Mouse (Mus musculus): ENCODE data around the gene Cux2.
A peak's percentile ranks its signal among the peaks of the same experiment; 100 is the strongest.
"Not testable (repeated sequence)": the region's sequence is repeated elsewhere in the genome, so short reads cannot be mapped to it uniquely, and the experiment has no call there.

Cux2 gene

GRCm38 (mm10) chr5:121871515-121872030 lies 178.3 kb downstream of the Cux2 start:
- ATAC-seq (ENCODE audit: low TSS enrichment) = no peak

DNA sequence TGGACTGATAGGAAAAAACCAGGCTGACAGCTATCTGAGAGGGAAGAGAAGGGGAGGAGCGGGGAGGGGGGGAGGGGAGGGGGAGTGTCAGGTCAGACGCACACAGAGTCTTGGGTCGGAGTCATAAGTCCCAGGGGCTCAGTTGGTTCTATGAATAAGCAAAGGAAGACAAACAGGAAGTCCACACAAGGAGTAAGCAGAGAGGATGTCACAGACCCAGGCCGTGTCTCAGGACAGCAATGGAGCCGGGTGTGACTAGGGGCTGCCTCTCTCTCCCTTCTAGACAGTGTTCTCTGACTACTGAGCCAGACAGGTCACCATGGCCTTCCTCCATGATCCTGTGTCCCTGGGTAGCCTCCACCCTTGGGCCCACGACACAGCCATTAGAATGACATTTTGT lies 179.1 kb downstream of the Cux2 start:
- ATAC-seq (ENCODE audit: low TSS enrichment) = no peak

DNA sequence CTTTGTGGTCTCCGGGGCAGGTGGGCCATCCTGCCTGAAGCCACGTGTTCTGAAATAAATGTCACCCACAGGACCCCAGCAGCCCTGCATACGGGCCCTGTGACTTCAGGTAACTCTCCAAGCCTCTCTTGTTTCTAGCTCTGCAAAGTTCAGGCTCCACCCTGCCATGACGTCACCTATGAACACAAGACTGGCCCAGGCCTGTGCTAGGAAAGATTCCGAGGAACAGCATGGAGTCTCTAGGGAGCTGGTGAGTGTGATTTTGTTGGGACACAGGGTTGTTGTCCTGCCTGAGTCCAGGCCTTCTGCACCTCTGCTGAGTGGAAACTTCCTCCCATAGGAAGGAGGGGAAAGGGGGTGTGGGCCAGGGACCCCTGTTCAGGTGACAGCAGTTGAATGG lies 181.9 kb downstream of the Cux2 start:
- no peak for ATAC-seq (ENCODE audit: low TSS enrichment)

- no peak for ATAC-seq (ENCODE audit: low TSS enrichment)
Observed at GRCm38 (mm10) chr5:121864330-121864729, 185.6 kb downstream of the Cux2 start.

DNA sequence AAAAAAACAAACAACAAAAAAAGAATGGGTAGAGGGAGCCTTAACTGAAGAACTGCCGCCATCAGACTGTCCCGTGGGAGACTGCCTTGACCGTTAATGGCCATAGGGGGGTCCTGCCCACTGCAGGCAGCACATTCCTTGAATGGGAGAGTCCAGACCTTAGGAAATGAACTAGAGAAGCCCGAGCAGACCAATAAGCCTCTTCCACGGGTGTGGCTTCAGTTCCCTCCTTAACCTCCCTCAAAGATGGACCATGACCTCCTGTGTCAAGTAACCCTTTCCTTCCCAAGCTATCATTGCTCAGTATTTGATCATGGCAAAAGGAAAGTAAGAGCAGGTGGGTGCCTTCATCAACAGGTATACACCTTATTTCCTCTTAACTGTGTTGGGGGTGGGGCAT lies 187.9 kb downstream of the Cux2 start:
- ATAC-seq (ENCODE audit: low TSS enrichment) = no peak

- ATAC-seq (ENCODE audit: low TSS enrichment) = no peak
Observed at GRCm38 (mm10) chr5:121858427-121858826, 191.5 kb downstream of the Cux2 start.

GRCm38 (mm10) chr5:121856740-121857139 lies 193.2 kb downstream of the Cux2 start:
- ATAC-seq (ENCODE audit: low TSS enrichment) = no peak

DNA sequence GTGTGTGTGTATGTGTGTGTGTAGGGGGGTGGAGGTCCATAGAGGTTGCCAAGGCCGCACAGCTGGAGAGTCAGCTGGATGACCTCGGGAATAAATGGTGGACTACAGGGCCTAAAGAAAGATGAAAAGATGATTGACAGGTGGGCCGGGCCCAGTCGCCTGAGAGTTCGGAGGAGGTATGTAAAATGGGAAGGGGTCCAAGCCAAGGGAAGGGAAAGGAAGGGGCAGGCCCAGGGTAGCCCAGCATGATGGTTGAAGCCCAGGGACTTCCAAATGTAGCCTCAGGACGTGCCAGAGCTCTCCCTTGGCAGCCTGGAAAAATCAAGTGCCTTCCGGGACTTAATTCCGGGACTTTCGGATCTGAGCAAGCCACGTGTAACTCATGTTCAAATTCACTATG lies 195.1 kb downstream of the Cux2 start:
- no peak for ATAC-seq (ENCODE audit: low TSS enrichment)

GRCm38 (mm10) chr5:121853368-121854051 lies 196.4 kb downstream of the Cux2 start:
- no peak for ATAC-seq (ENCODE audit: low TSS enrichment)

DNA sequence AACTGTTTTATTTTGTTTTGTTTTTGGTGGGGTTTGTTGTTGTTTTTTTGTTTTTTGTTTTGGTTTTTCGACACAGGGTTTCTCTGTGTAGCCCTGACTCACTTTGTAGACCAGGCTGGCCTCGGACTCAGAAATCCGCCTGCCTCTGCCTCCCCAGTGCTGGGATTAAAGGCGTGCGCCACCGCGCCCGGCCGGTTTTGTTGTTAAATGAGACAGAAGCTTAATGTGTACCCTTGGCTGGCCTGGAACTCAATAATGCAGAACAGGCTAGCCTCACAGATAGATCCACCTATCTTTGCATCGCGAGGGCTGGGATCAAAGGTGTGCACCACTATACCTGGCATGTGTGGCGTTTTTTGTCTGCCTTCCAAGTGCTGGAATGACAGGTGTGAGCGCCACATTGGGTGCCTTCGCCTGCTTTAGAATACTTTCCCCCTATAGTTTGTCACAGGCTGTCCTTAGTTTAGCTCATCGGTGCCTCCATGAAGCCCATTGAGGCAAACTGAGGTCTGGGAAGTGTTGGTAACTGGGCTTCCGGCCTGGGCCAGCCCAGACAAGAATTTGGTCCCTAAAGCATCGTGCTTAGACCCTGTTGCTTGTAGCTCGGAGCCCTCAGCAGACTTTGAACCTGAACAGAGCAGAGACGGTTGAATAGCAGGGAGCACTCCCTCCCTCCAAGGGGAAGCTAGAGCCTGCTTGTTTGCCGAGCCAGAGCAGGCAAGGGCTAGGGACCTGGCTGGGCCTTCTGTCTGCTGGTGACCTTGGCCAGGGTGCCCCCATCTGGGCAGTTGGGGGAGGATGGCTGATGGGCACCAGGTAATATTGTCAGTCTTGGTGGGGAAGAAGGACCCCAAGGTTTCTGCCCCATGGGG lies 200.2 kb downstream of the Cux2 start:
- ATAC-seq (ENCODE audit: low TSS enrichment) = no peak

DNA sequence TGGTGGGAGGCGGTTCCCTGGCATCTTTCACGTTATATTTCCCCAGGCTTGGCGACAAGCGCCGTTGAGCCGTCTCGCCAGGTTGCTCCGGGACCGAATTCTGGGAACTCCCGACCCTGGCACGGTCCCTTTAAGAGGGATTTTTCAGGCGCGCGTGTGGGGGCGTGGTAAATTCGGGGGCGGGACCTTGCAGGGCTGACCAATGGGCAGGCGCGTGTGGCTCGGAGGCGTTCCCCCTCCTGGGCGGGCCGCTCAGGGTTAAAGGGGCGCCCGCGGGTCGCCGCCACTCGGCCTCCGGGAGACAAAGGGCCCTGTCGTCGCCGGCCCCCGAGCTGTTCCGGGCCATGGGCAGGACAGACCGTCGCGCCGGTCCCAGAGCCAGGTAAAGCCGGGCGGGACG lies 201.2 kb downstream of the Cux2 start, which contains the start of gene Pheta1:
Pheta1 (plus strand) TSS at position 242 of the 400 bp plus-strand sequence.
- peak; percentile 76 for ATAC-seq (ENCODE audit: low TSS enrichment)

DNA sequence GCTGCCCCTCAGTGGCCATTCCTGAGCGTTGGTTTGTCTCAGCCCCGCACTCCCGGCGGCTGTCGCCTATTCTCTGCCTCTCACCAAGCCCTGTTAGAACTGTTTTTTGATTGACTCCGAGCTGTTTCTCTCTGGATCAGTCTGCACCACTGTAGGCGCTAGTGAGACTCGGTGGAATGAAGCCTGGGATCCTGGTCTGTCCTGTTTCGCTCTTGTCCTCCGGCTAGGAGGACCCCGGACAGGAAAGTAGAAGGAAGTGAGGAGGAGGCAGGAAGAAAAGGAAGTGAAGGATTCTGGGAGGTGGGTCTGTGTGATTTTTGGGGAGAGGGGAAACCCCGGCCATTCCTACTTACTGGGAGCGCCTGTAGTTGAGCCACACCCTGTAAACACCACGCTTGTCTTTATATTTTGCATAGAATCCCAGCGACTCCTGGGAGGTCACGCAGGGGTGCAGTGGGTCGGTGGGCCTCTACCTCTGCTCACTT lies 201.8 kb downstream of the Cux2 start:
- ATAC-seq (ENCODE audit: low TSS enrichment) = peak; percentile 71

GRCm38 (mm10) chr5:121847269-121847668 lies 202.6 kb downstream of the Cux2 start:
- not testable (repeated sequence) for ATAC-seq (ENCODE audit: low TSS enrichment)

DNA sequence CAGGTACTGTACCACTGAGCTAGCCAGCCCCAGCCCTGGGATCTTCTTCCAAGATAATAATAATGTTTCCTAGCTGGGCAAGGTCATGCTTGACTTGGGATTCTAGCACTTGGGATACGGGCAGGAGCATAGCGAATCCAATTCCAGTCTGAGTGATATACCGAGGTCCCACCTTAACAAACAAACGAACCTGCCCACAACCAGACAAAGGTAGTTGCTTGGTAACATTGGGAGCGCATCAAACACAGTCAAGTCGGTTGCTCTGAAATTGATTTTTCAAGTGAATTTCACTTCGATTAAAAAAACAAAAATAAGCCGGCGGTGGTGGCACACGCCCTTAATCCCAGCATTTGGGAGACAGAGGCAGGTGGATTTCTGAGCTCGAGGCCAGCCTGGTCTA lies 203.6 kb downstream of the Cux2 start:
- ATAC-seq (ENCODE audit: low TSS enrichment) = no peak

- no peak for ATAC-seq (ENCODE audit: low TSS enrichment)
Observed at GRCm38 (mm10) chr5:121845361-121845760, 204.5 kb downstream of the Cux2 start.

DNA sequence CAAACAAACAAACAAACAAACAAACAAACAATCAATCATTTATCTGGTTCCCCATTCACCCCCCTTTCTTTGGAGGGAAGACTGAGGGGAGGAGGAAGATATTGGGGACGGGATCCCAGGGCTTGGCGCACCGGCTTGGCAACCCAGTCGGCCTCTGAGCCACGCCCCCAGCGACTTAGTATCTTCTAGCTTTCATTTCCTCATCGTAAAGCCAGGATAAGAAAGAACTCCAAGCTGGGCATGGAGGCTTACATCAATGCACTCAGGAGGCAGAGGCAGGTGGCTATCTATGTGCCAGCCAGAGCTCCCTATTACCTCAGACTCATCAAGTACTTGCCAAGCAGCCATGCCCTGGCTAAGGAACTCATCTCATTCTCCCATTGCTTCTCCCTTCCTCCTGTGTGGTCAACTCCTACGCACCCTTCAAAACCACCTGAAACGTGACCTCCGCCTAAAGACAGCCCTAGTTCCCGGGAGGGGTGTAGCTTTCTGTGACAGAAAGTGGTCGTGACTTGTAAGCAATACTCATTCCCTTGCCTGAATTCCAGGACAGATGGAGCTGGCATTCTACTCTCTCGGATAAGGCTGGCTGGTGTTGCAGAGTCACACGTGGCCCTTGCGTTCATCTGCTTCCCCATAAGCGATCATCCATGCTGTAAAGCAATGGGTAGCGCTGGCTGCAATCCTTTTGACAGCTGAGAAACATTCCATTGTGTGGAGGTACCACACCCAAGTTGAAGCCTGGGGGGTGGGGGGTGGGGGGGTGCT lies 206.6 kb downstream of the Cux2 start:
- ATAC-seq (ENCODE audit: low TSS enrichment) = 0 out of 2 replicates have a peak, but pooled peaks have one; percentile 11

DNA sequence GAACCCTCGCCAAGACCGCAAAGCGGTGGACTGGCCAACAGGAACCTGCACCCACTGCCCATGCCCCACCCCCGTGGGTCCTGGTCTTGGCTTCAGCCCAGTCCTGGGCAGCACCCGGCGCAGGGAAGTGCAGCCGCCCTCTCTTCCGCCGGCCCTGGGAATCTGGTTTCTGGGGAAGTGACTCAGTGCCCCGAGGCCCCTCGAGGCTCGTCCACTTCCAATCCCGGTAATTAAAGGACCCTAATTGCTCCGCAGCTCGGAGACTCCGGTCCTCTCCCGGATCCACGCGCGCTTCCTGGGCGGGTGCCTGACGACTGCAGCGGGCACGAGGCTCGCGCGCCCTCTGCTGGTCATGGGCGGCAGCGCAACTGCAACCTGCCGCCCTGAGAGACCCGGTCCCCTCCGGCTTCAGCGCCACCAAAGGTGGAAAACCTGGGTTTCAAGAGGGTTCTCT lies 207.2 kb downstream of the Cux2 start:
- ATAC-seq (ENCODE audit: low TSS enrichment) = peak; percentile 45

DNA sequence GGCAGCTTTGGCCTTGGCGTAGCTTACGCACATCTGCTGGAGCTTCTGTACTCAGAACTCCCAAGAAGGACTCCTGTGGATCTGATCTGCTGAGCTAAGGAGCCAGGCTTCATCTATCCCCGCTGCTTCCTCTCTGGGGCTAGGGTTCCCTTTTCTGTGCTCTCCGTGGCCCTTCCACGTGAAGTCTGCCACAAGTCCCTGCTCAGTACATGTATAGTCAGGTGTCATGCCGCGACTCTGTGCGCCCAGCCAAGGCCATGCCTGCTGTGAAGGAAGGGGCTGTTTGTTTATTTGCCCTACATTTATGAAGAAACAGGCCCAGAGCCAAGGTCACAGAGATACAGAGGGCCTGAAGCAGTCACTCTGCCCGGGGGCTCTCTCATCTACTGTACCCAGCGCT lies 207.9 kb downstream of the Cux2 start:
- ATAC-seq (ENCODE audit: low TSS enrichment) = no peak

DNA sequence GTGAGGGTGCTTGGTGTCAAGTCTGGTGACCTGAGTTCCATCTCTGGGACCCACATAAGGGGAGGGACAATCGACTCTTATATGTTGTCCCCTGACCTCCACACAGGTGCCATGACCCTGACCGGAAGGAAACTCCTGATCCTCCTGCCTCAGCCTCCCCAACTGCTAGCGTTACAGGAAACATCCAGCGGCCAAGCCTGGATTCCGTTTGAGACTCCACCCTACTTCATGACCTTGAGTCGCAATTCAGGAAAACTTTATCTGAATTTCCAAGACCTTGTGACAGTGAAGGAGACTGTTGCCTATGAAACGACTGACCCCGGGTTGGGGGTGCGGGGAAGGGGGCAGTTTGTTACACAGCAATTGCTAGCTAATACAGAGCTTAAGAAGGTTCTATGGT lies 208.4 kb downstream of the Cux2 start:
- no peak for ATAC-seq (ENCODE audit: low TSS enrichment)

- ATAC-seq (ENCODE audit: low TSS enrichment) = no peak
Observed at GRCm38 (mm10) chr5:121839128-121839473, 210.8 kb downstream of the Cux2 start.

DNA sequence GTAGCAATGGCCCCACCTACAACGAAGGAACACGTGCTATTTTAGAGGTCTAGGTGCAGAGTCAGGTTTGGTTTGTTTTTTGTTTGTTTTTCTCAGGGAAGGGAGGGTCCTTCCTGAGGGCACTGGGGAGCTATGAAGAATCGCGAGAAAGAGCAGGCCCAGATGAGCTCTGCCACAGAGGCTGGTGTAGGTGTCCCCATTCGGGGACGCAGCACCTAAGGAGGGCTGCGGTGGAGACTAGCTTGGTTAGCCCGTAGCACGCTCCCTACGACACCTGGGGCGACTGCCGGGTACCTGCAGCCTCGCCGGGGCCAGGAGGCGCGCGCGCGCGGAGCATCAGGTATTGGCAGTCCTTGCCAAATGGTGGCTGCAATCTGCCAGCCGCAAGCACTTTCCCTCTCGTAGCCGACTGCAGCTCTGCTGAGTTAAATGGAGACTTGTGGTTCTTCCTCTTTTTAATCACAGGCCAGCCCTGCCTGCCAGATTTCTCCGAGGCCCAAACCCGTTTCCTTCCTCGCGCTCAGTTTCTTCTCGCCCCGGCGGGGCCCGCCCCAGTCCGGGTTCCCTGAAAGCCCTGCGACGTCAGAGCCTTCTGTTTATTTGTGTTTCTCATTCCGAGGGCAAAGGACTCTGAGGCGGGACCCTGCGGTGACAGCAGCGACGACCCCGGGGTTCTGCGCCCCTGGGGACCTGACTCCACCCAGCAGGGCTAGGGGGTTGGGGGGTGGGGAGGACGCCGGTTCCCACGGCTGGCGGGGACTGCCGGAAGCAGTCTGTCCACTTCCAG lies 211.4 kb downstream of the Cux2 start:
- no peak for ATAC-seq (ENCODE audit: low TSS enrichment)
